Comparison of ENCODE assay signal across 23 mouse cellular contexts in genomic region chr12:78834496-78834895, GRCm38 (mm10).
"Had no signal": no experiment of that assay in that cellular context is flagged by ENCODE, and none has a peak within 500 bp of the region (broad histone marks: within the 10 kb centered on the region; RNA-seq: fewer than 3 reads in every experiment).

No protein-coding gene starts in this region.

- DNase-seq: gastrocnemius, postnatal 14 days; gastrocnemius, postnatal 36 days; heart, adult 11 months; heart, adult 2 months; heart, postnatal 14 days; heart, postnatal 36 days; kidney, adult 11 months; kidney, adult 2 months; kidney, adult 9 months; kidney, postnatal 10 days; kidney, postnatal 25 days; kidney, postnatal 4 days had no signal

- H3K27ac ChIP-seq: heart, adult 2 months; heart, embryonic 13.5 days; heart, embryonic 15.5 days; hindbrain, embryonic 13.5 days; hindbrain, embryonic 15.5 days; hindbrain, postnatal 0 days; layer of hippocampus, adult 2 months; left cerebral cortex, adult 2 months; limb, embryonic 10.5 days; limb, embryonic 12.5 days had no signal

- ATAC-seq: hindbrain, postnatal 0 days; intestine, embryonic 16.5 days had no signal

- H3K4me3 ChIP-seq: heart, adult 2 months; heart, embryonic 13.5 days; heart, embryonic 15.5 days; hindbrain, embryonic 13.5 days; hindbrain, embryonic 15.5 days; layer of hippocampus, adult 2 months; left cerebral cortex, adult 2 months; limb, embryonic 10.5 days; limb, embryonic 12.5 days had no signal

- H3K9ac ChIP-seq: heart, embryonic 13.5 days; heart, embryonic 15.5 days; hindbrain, embryonic 13.5 days; hindbrain, embryonic 15.5 days; limb, embryonic 12.5 days had no signal

- H3K4me1 ChIP-seq: heart, embryonic 13.5 days; heart, embryonic 15.5 days; hindbrain, embryonic 13.5 days; hindbrain, embryonic 15.5 days; limb, embryonic 10.5 days; limb, embryonic 12.5 days had no signal

- H3K27me3 ChIP-seq: heart, embryonic 13.5 days; heart, embryonic 15.5 days; hindbrain, embryonic 13.5 days; hindbrain, embryonic 15.5 days; limb, embryonic 12.5 days had no signal

- H3K4me2 ChIP-seq: heart, embryonic 11.5 days; heart, embryonic 13.5 days; heart, embryonic 15.5 days; hindbrain, embryonic 13.5 days; hindbrain, embryonic 15.5 days; limb, embryonic 12.5 days had no signal

- H3K9me3 ChIP-seq: heart, embryonic 13.5 days; heart, embryonic 15.5 days; hindbrain, embryonic 13.5 days; hindbrain, embryonic 15.5 days; limb, embryonic 10.5 days; limb, embryonic 12.5 days had no signal
